Mouse (Mus musculus) ZHBTc4 (cell line): ENCODE data around the gene Il16.
A peak's percentile ranks its signal among the peaks of the same experiment; 100 is the strongest.
"Not testable (repeated sequence)": the region's sequence is repeated elsewhere in the genome, so short reads cannot be mapped to it uniquely, and the experiment has no call there.

Experiments
- DNase-seq: peaks from one replicate; pipeline ENCODE4 v3.0.0-alpha.2; 2011; ENCODE audit warnings: low read depth, low spot score

Gene Il16

GRCm38 (mm10) chr7:83735108-83735781 is 10.3 kb downstream of the Il16 start:
- DNase-seq = no peak

GRCm38 (mm10) chr7:83734671-83735082 is 10.8 kb downstream of the Il16 start:
- no peak for DNase-seq

GRCm38 (mm10) chr7:83734246-83734645 is 11.3 kb downstream of the Il16 start:
- no peak for DNase-seq

- no peak for DNase-seq
These were observed 12.7 kb downstream of the Il16 start for GRCm38 (mm10) chr7:83732781-83733180.

GRCm38 (mm10) chr7:83731961-83732666 is 13.4 kb downstream of the Il16 start:
- DNase-seq = no peak

- DNase-seq = no peak
These were observed 14.2 kb downstream of the Il16 start for GRCm38 (mm10) chr7:83731297-83731696.

DNA sequence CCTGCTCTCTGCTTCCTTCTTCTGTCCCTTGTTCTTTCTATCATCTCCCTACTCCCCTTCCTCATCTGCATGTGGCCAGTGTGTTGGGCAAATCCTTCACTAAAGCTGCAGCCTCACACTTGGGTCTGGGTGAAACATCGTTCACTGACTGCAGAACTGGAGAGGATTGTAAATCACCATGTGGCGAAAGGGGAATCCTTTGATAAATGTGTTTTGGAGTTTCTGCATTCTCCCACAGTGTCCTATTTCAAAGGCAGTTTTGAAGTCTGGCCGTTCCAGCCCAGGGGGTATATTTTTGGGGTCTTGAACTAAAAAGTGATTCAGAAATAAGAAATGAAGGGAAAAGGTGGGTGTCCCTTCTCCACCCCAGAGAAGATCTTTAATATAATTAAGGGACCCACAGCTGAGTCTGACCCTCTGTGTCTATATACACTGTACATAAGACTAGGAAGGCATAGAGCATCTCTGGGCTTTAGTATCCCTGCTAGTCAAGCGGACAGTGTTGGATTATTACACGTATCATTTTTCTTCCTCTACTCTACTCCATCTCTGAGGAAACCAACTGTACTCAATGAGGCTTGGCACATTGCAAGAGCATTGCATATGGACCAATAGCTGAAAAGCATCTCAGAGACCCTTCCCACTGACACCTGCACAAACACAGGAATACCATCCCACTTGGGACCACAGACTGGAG is 18.4 kb downstream of the Il16 start:
- DNase-seq = no peak

- no peak for DNase-seq
These were observed 19.7 kb downstream of the Il16 start for GRCm38 (mm10) chr7:83725801-83726200.

DNA sequence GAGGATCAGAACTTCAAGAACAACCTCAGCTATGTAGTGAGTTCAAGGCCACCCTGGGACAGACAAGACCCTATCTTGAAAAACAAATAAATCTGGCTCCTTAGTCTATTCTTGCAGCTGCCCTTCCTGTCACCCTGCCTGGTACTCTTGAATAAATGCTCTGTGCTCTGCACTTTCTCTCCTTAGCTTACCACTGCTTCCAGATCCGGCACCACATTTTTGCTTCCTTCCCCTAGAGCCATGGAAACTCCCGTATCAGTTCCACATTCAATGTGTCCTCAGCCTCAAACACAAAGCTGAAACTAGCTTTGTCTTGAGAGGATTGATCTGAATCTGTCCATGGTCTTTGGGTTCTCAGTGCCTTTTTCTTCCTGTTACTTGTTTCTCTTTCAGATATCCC is 21.0 kb downstream of the Il16 start:
- DNase-seq = no peak

GRCm38 (mm10) chr7:83723954-83724353 is 21.6 kb downstream of the Il16 start:
- no peak for DNase-seq

GRCm38 (mm10) chr7:83723221-83723620 is 22.3 kb downstream of the Il16 start:
- no peak for DNase-seq

- no peak for DNase-seq
These were observed 23.0 kb downstream of the Il16 start for GRCm38 (mm10) chr7:83722485-83722884.

DNA sequence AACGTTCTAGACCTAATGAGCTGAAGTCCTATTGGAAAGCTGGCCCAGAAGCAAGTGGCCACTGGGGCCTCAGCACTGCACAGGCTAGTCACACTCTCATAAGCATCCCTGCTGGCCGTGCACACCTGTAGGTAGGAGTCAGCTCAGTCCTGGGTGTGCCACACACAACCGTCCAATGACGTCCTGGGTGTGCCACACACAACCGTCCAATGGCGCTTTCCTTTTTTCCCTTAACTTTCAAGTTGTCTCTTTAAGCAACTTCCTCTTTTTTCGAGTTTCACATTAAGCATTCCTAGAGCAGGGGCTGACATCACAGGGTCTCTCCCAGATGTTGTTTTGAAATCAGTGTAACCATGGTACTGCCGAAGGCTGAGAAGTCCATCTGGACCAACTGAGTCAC is 25.3 kb downstream of the Il16 start:
- DNase-seq = no peak

- DNase-seq = no peak
These were observed 28.4 kb downstream of the Il16 start for GRCm38 (mm10) chr7:83717021-83717725.

DNA sequence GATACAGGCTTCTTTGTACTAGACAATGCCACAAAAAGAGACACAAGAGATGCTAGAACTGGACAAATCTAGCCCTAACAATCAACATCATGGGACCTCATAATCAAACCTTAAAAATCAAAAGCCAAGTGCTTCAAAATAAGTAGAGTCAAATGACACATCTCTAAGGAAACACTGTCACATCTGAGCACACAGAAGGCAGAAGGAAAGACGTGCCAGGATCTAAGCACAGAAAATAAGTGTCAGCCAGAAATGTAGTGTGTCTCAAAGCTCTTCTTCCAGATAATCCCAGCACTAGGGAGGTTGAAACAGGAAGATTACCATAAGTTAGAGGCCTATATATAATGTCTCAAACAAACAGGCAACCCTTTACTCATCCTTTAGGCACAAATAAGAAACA is 31.9 kb downstream of the Il16 start:
- DNase-seq = no peak

DNA sequence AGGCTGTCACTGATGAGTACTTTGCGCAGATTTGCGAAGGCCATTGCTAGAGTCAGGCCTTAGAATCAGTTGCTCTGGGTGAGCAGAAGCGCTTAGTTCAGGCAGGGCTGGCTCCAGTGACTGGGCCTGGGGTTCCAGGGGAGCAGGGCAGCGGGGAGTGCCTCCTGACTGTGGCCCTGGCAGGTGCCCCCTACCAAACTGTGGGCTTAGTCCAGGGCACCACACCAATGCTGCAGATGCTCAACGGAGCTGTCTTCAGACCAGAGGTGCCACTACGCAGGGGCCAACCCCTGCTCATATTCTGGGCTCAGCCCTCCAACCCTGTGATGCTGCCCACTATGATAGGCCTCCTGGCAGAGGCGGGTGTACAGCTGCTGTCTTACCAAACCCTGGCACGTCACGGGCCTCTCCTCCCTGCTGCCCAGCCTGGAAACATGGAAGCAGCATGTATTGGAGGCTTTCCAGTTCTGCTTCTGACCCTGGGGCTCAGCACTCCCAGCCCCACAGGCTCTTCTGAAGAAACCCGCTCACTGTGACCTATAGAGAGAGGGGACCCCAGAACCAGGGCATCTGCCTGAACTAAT is 33.8 kb downstream of the Il16 start:
- DNase-seq = not testable (repeated sequence)

DNA sequence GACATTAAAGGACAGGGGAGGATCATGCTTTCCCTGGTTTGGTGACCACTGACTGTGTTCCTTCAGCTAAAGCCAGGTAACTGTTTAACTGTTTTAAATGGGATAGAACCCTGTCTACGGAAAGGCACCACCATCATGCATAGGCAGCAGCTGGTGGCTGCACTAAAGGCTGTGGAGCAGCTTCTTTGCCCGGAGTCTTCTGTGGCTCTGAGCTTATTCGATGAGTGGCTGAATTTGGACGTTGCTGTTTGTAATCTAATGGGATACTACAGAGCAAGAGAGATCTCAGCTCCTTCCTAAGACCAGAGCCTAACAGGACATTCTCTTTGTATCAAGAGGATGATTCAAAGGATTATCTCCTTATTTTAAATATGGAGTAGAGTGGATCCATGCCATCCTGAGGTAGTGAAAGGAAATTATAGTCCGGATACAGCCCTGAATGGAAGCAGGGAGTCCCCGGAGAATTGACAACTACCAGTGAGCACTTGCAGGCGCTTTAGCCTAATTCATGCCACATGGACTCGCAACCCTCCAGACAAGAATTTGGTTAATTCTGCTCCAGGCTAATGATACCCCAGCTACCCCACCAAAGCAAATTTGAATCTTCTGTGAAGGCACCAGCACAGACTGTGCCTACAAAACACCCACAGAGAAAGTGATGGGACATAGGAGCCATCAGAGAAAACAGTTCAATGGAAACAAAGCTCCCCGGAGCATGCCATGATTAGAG is 42.3 kb downstream of the Il16 start:
- no peak for DNase-seq

- no peak for DNase-seq
These were observed 46.3 kb downstream of the Il16 start for GRCm38 (mm10) chr7:83699066-83699745.

- DNase-seq = peak; percentile 43
These were observed 49.9 kb downstream of the Il16 start for GRCm38 (mm10) chr7:83695449-83696212.
